In genomic region chr10:71291801-71292200, GRCm38 (mm10) we compare ENCODE assay signal across 10 mouse cellular contexts. TPM values are rescaled to one million over a fixed set of nuclear protein-coding genes. Genes with fewer than 3 reads are reported as not detected.
DNase-seq lines count a peak whose midpoint lies in the region; ATAC-seq and TF ChIP-seq lines count a peak whose summit lies in the region.
"Had no signal": no experiment of that assay in that cellular context is flagged by ENCODE, and none has a peak within 500 bp of the region (broad histone marks: within the 10 kb centered on the region; RNA-seq: fewer than 3 reads in every experiment).

No protein-coding gene starts in this region.

- 17% methylated on average over 4 of the region's 4 CpGs for WGBS in heart, embryonic 11.5 days (ENCODE audit: insufficient replicate concordance)
- WGBS in spleen, adult 2 months, result under 1% methylated on average over 4 of the region's 4 CpGs
- 5% methylated on average over 4 of the region's 4 CpGs for WGBS in liver, embryonic 12.5 days (ENCODE audit: insufficient replicate concordance)
- WGBS in stomach, embryonic 16.5 days, result 10% methylated on average over 4 of the region's 4 CpGs

- no peaks in the 10 kb centered on the region for H3K27me3 ChIP-seq in heart, embryonic 11.5 days (ENCODE audit: control insufficient read depth, insufficient read depth, low read length)
- no peaks in the 10 kb centered on the region for H3K27me3 ChIP-seq in spleen, adult 2 months (ENCODE audit: control insufficient read depth, insufficient read depth, low read length)
- no peaks in the 10 kb centered on the region; the same call in 1 of the 2 replicates for H3K27me3 ChIP-seq in liver, embryonic 12.5 days (replicated peaks)
- H3K27me3 ChIP-seq in stomach, embryonic 16.5 days (ENCODE audit: control insufficient read depth, insufficient read depth, low read length), result no peaks in the 10 kb centered on the region
- H3K27me3 ChIP-seq: hindbrain, embryonic 15.5 days had no signal

- H3K27ac ChIP-seq in heart, embryonic 11.5 days (ENCODE audit: low read depth, low read length), result no peak overlapping the region
- no peak overlapping the region for H3K27ac ChIP-seq in spleen, adult 2 months (ENCODE audit: insufficient read depth, low read length)
- H3K27ac ChIP-seq in liver, embryonic 12.5 days, result no peak overlapping the region
- no peak overlapping the region for H3K27ac ChIP-seq in stomach, embryonic 16.5 days (ENCODE audit: low read length)
- H3K27ac ChIP-seq: hindbrain, embryonic 15.5 days had no signal

- no peak overlapping the region for H3K4me3 ChIP-seq in heart, embryonic 11.5 days (ENCODE audit: low read depth, low read length)
- H3K4me3 ChIP-seq in spleen, adult 2 months (ENCODE audit: extremely low read depth, insufficient read depth, insufficient read length), result no peak overlapping the region
- H3K4me3 ChIP-seq in liver, embryonic 12.5 days, result no peak overlapping the region
- H3K4me3 ChIP-seq in stomach, embryonic 16.5 days (replicated peaks; ENCODE audit: low read length), result no peak overlapping the region
- H3K4me3 ChIP-seq: hindbrain, embryonic 15.5 days had no signal

- TF ChIP-seq CTCF in spleen, adult 2 months (IDR thresholded peaks at IDR 0.05; ENCODE audit: extremely low read depth, insufficient read depth, insufficient read length, insufficient replicate concordance), result 0 out of 2 replicates have a peak, but pooled peaks have one; percentile 4

- no peaks in the 10 kb centered on the region for H3K36me3 ChIP-seq in heart, embryonic 11.5 days (ENCODE audit: control insufficient read depth, insufficient read depth, low read length)
- H3K36me3 ChIP-seq in spleen, adult 2 months (ENCODE audit: control insufficient read depth, insufficient read depth, low read length), result no peaks in the 10 kb centered on the region
- no peaks in the 10 kb centered on the region for H3K36me3 ChIP-seq in liver, embryonic 12.5 days
- no peaks in the 10 kb centered on the region for H3K36me3 ChIP-seq in stomach, embryonic 16.5 days (ENCODE audit: control insufficient read depth, insufficient read depth, low read length)
- H3K36me3 ChIP-seq: hindbrain, embryonic 15.5 days had no signal

- ATAC-seq in heart, embryonic 11.5 days (replicated peaks; ENCODE audit: insufficient number of reproducible peaks, low FRiP score, low TSS enrichment), result no peak
- ATAC-seq in liver, embryonic 12.5 days, result peak; percentile 27; the same call in 1 of the 2 replicates
- peak; percentile 49 for ATAC-seq in stomach, embryonic 16.5 days (ENCODE audit: insufficient read depth, low FRiP score)

- H3K9me3 ChIP-seq in heart, embryonic 11.5 days (replicated peaks; ENCODE audit: control insufficient read depth, low read length), result no peaks in the 10 kb centered on the region
- no peaks in the 10 kb centered on the region for H3K9me3 ChIP-seq in liver, embryonic 12.5 days (replicated peaks)
- H3K9me3 ChIP-seq in stomach, embryonic 16.5 days (replicated peaks; ENCODE audit: control insufficient read depth, low read length), result no peaks in the 10 kb centered on the region
- H3K9me3 ChIP-seq: hindbrain, embryonic 15.5 days had no signal

- no peak for TF ChIP-seq POLR2A in spleen, adult 2 months (IDR thresholded peaks at IDR 0.05; ENCODE audit: low read depth, low read length)

- H3K9ac ChIP-seq in heart, embryonic 11.5 days (ENCODE audit: low read depth, low read length), result no peak overlapping the region
- no peak overlapping the region for H3K9ac ChIP-seq in liver, embryonic 12.5 days
- H3K9ac ChIP-seq in stomach, embryonic 16.5 days (ENCODE audit: low read length), result no peak overlapping the region
- H3K9ac ChIP-seq: hindbrain, embryonic 15.5 days had no signal

- peak overlapping the region; percentile 49 for H3K4me2 ChIP-seq in heart, embryonic 11.5 days
- peak overlapping the region; percentile 42 for H3K4me2 ChIP-seq in liver, embryonic 12.5 days
- peak overlapping the region; percentile 3; the same call in 1 of the 2 replicates for H3K4me2 ChIP-seq in stomach, embryonic 16.5 days (ENCODE audit: low read depth, low read length)
- H3K4me2 ChIP-seq: hindbrain, embryonic 15.5 days had no signal

- no peak for DNase-seq in heart, adult 11 months
- DNase-seq in spleen, adult 2 months (ENCODE audit: low read depth in 1 of 2, low spot score in 2 of 2), result no peak
- DNase-seq in spleen, postnatal 14 days (ENCODE audit: low spot score in 2 of 2), result no peak
- DNase-seq in natural killer cell, adult 2 months (ENCODE audit: low spot score in 2 of 2), result no peak
- no peak for DNase-seq in urinary bladder, postnatal 4 days (ENCODE audit: low spot score in 2 of 2)
- DNase-seq: adrenal gland, postnatal 14 days had no signal

- no peaks in the 10 kb centered on the region; the same call in 1 of the 2 replicates for H3K4me1 ChIP-seq in heart, embryonic 11.5 days (ENCODE audit: control insufficient read depth, insufficient read depth, low read length)
- H3K4me1 ChIP-seq in spleen, adult 2 months (ENCODE audit: control insufficient read depth, insufficient read depth, insufficient read length), result peaks cover 4% of the 10 kb centered on the region; the same call in 1 of the 2 replicates
- H3K4me1 ChIP-seq in liver, embryonic 12.5 days, result peaks cover 6% of the 10 kb centered on the region
- 0 out of 2 replicates have a peak, but pooled peaks cover 6% of the 10 kb centered on the region for H3K4me1 ChIP-seq in stomach, embryonic 16.5 days (ENCODE audit: control insufficient read depth, insufficient read depth, low read length)
- H3K4me1 ChIP-seq: hindbrain, embryonic 15.5 days had no signal

RNA-seq across cellular contexts. Expression of gene Ube2d1, which starts 6.7 kb away (rescaled TPM):
- 81.2 and 86.9 TPM in 2 replicates for polyA plus RNA-seq in heart, embryonic 11.5 days (2014; fragmentation: Nextera tagmentation; extraction: Ambion mirVana)
- polyA plus RNA-seq in spleen, adult 2 months (2012; rRNA removed), result 29.4 and 48.9 TPM in 2 replicates
- polyA plus RNA-seq in liver, embryonic 12.5 days (2016; fragmentation: Nextera tagmentation; extraction: Ambion mirVana), result 12.0 and 12.5 TPM in 2 replicates
- 44.1 and 47.3 TPM in 2 replicates for polyA plus RNA-seq in stomach, embryonic 16.5 days (2015; fragmentation: Nextera tagmentation; extraction: Ambion mirVana)

RNA-seq across cellular contexts. Expression of gene Cisd1, which starts 53.0 kb away (rescaled TPM):
- polyA plus RNA-seq in heart, embryonic 11.5 days (2014; fragmentation: Nextera tagmentation; extraction: Ambion mirVana), result 158 and 161 TPM in 2 replicates
- polyA plus RNA-seq in spleen, adult 2 months (2012; rRNA removed), result 9.6 and 14.9 TPM in 2 replicates
- 99.8 and 104 TPM in 2 replicates for polyA plus RNA-seq in liver, embryonic 12.5 days (2016; fragmentation: Nextera tagmentation; extraction: Ambion mirVana)
- 92.8 and 103 TPM in 2 replicates for polyA plus RNA-seq in stomach, embryonic 16.5 days (2015; fragmentation: Nextera tagmentation; extraction: Ambion mirVana)

RNA-seq across cellular contexts. Expression of gene Tfam, which starts 53.7 kb away (rescaled TPM):
- polyA plus RNA-seq in heart, embryonic 11.5 days (2014; fragmentation: Nextera tagmentation; extraction: Ambion mirVana), result 62.6 and 67.5 TPM in 2 replicates
- 6.2 and 6.4 TPM in 2 replicates for polyA plus RNA-seq in spleen, adult 2 months (2012; rRNA removed)
- 51.0 and 59.5 TPM in 2 replicates for polyA plus RNA-seq in liver, embryonic 12.5 days (2016; fragmentation: Nextera tagmentation; extraction: Ambion mirVana)
- polyA plus RNA-seq in stomach, embryonic 16.5 days (2015; fragmentation: Nextera tagmentation; extraction: Ambion mirVana), result 65.0 and 76.1 TPM in 2 replicates

RNA-seq across cellular contexts. Expression of gene Ipmk, which starts 55.8 kb away (rescaled TPM):
- polyA plus RNA-seq in heart, embryonic 11.5 days (2014; fragmentation: Nextera tagmentation; extraction: Ambion mirVana), result 9.3 and 9.7 TPM in 2 replicates
- polyA plus RNA-seq in spleen, adult 2 months (2012; rRNA removed), result 4.5 and 6.0 TPM in 2 replicates
- 13.9 and 14.9 TPM in 2 replicates for polyA plus RNA-seq in liver, embryonic 12.5 days (2016; fragmentation: Nextera tagmentation; extraction: Ambion mirVana)
- polyA plus RNA-seq in stomach, embryonic 16.5 days (2015; fragmentation: Nextera tagmentation; extraction: Ambion mirVana), result 11.0 and 12.3 TPM in 2 replicates
